Mouse (Mus musculus): ENCODE measurements around the gene Skap2. TPM values are rescaled to one million over a fixed set of nuclear protein-coding genes. Genes with fewer than 3 reads are reported as not detected.
A peak's percentile ranks its signal among the peaks of the same experiment; 100 is the strongest.

Skap2 gene
- polyA plus RNA-seq, 1 experiment, result 25.6 TPM

DNA sequence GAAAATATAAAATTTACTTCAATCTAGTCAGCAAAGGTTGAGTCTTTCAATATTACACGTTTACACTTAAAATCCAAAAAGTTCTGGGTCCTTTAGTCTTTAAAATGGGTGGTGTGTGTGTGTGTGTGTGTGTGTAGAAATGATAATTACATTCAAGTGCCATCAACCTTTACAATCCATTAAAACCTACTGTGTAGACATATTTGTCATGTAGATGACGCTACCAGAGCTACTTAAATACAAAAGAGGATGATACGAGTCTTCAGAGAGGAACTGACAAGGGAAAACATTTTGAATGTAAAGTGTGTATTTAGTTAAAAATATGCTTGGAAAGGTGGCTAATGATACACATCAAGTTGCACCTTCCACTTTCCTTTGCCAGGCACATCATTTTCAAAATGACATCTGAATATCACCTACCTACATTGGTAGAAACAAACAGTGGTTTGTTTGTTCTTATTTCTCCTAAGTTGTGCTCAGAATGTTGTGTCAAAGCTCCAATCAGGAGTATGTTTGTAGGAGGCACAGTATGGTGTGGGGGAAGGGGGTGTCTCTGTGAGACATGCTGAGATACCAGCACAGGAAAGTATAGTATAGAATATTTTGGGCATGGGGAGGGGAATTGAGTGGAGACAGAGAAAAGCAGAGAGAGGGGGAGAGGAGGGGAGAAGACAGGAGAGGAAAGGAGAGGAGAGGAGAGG is 1.0 kb upstream of the Skap2 start:
- Histone ChIP-seq H3K4me2 (ENCODE audit: low read depth) (peak overlapping the region; percentile 84), H3K4me3 (peak overlapping the region; percentile 80), H3ac (ENCODE audit: control insufficient read depth, insufficient read length) (no peak overlapping the region), H3K27me3 (ENCODE audit: control insufficient read depth, insufficient read depth, insufficient read length) (no peaks in the 10 kb centered on the region), H3K36me3 (ENCODE audit: control insufficient read depth, insufficient read depth) (no peaks in the 10 kb centered on the region), H3K79me2 (ENCODE audit: control insufficient read depth, insufficient read depth) (no peaks in the 10 kb centered on the region)
- TF ChIP-seq MYOD1 (IDR thresholded peaks at IDR 0.05; ENCODE audit: control insufficient read depth in 1 of 3, insufficient read length in 2 of 3, low read depth in 2 of 3) (no peak), POLR2A (IDR thresholded peaks at IDR 0.05; ENCODE audit: insufficient read length, low read depth) (no peak), MAX (IDR thresholded peaks at IDR 0.05; ENCODE audit: low read depth) (no peak), USF1 (IDR thresholded peaks at IDR 0.05; ENCODE audit: low read depth) (no peak), MYOG (IDR thresholded peaks at IDR 0.05; ENCODE audit: control insufficient read depth in 1 of 3, insufficient read depth in 1 of 3, insufficient read length in 2 of 3, low read depth in 2 of 3) (no peak), SRF (IDR thresholded peaks at IDR 0.05; ENCODE audit: control insufficient read depth, insufficient read length, low read depth) (no peak), REST (IDR thresholded peaks at IDR 0.05; ENCODE audit: insufficient read depth, insufficient read length) (no peak), TCF12 (IDR thresholded peaks at IDR 0.05; ENCODE audit: insufficient read depth, poor library complexity, severe bottlenecking) (no peak), E2F4 (IDR thresholded peaks at IDR 0.05; ENCODE audit: insufficient read depth) (no peak)

DNA sequence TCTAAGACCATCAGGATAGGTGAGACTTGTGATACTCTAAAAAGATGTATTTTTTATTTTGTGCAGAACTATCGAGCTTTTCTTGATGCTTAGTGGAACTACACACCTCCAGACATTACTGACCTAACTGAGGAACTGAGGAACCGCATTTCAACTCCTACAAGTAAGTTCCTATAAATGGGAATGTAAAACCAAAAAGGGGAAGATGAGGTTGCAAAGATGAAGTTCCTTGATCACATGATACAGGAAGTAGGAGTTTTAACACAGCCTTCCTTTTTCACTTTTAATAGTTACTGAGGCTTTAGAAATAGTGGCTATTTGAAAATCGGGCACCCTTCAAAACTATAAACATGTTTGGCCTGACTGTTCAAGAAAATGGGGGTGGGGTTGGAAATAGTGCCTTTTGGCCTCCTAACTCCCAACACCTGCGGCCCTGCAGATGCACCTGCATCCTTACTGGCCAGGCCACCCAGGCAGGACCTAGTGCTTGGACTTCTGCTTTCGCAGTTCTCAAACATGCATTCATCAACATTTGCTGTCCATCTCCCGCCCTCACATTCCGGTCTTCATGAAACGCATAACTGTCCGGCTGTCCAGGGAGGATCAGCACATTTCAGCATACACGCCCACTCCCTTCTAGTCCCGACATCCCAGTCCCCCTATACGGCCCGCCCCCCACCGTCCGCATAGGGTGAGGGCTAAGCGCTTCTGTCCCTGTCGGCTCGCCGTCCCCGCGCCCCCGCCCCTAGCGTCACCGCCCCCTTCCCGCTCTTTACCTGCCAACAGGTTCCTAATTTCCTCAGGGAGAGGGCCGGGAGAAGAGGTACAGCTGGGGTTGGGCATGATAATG is 565 bp downstream of the Skap2 start:
- no peak for TF ChIP-seq POLR2AphosphoS2 (IDR thresholded peaks at IDR 0.05; ENCODE audit: insufficient read length, low read depth)
- no peak for TF ChIP-seq MYOG (IDR thresholded peaks at IDR 0.05; ENCODE audit: control insufficient read depth in 1 of 3, insufficient read depth in 1 of 3, insufficient read length in 2 of 3, low read depth in 2 of 3)
- peak in 1 of 3 experiments; percentile 35 for TF ChIP-seq MYOD1 (IDR thresholded peaks at IDR 0.05; ENCODE audit: control insufficient read depth in 1 of 3, insufficient read length in 2 of 3, low read depth in 2 of 3)
- Histone ChIP-seq H3K4me2 (ENCODE audit: low read depth) (peak overlapping the region; percentile 84), H3K79me2 (ENCODE audit: control insufficient read depth, insufficient read depth) (no peaks in the 10 kb centered on the region), H3K36me3 (ENCODE audit: control insufficient read depth, insufficient read depth) (no peaks in the 10 kb centered on the region), H3K27me3 (ENCODE audit: control insufficient read depth, insufficient read depth, insufficient read length) (no peaks in the 10 kb centered on the region), H3ac (ENCODE audit: control insufficient read depth, insufficient read length) (peak overlapping the region; percentile 18), H3K4me3 (peak overlapping the region; percentile 80)

DNA sequence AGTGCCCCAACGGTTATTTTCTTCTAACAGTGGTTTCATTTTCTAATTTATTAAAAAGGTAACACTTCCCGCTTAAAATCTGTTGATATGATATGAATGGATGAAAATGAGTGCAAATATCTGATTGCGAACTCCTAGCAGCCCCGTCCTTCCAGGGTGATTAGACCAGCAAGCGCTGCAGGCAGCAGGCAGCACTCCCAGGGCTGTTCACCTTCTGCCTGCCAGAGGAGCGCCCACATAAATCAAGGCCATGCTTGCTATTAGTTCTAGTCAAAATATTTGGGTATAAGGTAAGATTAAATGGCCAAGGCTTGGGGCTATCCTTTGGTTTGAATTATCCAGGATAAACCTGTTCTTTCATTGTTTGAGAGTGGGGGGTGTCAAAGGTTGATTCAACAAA is 3.0 kb downstream of the Skap2 start:
- Histone ChIP-seq H3K36me3 (ENCODE audit: control insufficient read depth, insufficient read depth) (no peaks in the 10 kb centered on the region), H3K79me2 (ENCODE audit: control insufficient read depth, insufficient read depth) (peaks cover 6% of the 10 kb centered on the region), H3ac (ENCODE audit: control insufficient read depth, insufficient read length) (no peak overlapping the region), H3K4me3 (no peak overlapping the region), H3K27me3 (ENCODE audit: control insufficient read depth, insufficient read depth, insufficient read length) (no peaks in the 10 kb centered on the region), H3K4me2 (ENCODE audit: low read depth) (no peak overlapping the region)
- TF ChIP-seq MYOD1 (IDR thresholded peaks at IDR 0.05; ENCODE audit: control insufficient read depth in 1 of 3, insufficient read length in 2 of 3, low read depth in 2 of 3), result no peak
- TF ChIP-seq USF1 (IDR thresholded peaks at IDR 0.05; ENCODE audit: low read depth), result no peak
- TF ChIP-seq CEBPB (IDR thresholded peaks at IDR 0.05; ENCODE audit: insufficient read depth, poor library complexity, severe bottlenecking), result no peak
- TF ChIP-seq TCF12 (IDR thresholded peaks at IDR 0.05; ENCODE audit: insufficient read depth, poor library complexity, severe bottlenecking), result no peak
- no peak for TF ChIP-seq E2F4 (IDR thresholded peaks at IDR 0.05; ENCODE audit: insufficient read depth)
- TF ChIP-seq SRF (IDR thresholded peaks at IDR 0.05; ENCODE audit: control insufficient read depth, insufficient read length, low read depth), result no peak
- TF ChIP-seq TCF3 (IDR thresholded peaks at IDR 0.05; ENCODE audit: insufficient read length, low read depth), result no peak
- TF ChIP-seq POLR2AphosphoS2 (IDR thresholded peaks at IDR 0.05; ENCODE audit: insufficient read length, low read depth), result no peak
- TF ChIP-seq POLR2A (IDR thresholded peaks at IDR 0.05; ENCODE audit: insufficient read length, low read depth), result no peak
- TF ChIP-seq REST (IDR thresholded peaks at IDR 0.05; ENCODE audit: insufficient read depth, insufficient read length), result no peak
- TF ChIP-seq MAX (IDR thresholded peaks at IDR 0.05; ENCODE audit: low read depth), result no peak
- no peak for TF ChIP-seq MYOG (IDR thresholded peaks at IDR 0.05; ENCODE audit: control insufficient read depth in 1 of 3, insufficient read depth in 1 of 3, insufficient read length in 2 of 3, low read depth in 2 of 3)

DNA sequence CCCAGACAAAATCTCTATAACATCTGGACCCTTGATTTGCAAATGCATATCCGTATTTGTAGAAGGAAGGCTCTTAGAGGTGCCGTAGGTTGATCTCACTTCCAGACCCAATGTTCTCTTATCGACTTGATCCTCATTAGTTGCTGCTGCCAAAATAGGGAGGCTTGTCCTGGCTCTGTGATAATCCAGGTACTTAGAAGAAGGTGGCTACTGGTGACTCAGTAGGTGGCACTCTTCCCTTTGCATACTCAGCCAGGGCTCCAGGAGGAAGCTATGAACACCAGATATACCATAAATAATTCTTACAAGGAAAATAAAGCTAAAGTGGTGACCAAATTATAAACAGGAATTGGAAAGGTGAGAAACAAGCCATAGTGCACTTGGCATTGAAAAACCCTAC is 3.6 kb downstream of the Skap2 start:
- TF ChIP-seq TCF12 (IDR thresholded peaks at IDR 0.05; ENCODE audit: insufficient read depth, poor library complexity, severe bottlenecking) (no peak), POLR2A (IDR thresholded peaks at IDR 0.05; ENCODE audit: insufficient read length, low read depth) (no peak), TCF3 (IDR thresholded peaks at IDR 0.05; ENCODE audit: insufficient read length, low read depth) (no peak)
- no peak overlapping the region for H3ac ChIP-seq (ENCODE audit: control insufficient read depth, insufficient read length)
- H3K27me3 ChIP-seq (ENCODE audit: control insufficient read depth, insufficient read depth, insufficient read length), result no peaks in the 10 kb centered on the region
- no peak overlapping the region for H3K4me2 ChIP-seq (ENCODE audit: low read depth)
- no peaks in the 10 kb centered on the region for H3K36me3 ChIP-seq (ENCODE audit: control insufficient read depth, insufficient read depth)
- no peak overlapping the region for H3K4me3 ChIP-seq
- peaks cover 10% of the 10 kb centered on the region for H3K79me2 ChIP-seq (ENCODE audit: control insufficient read depth, insufficient read depth)

DNA sequence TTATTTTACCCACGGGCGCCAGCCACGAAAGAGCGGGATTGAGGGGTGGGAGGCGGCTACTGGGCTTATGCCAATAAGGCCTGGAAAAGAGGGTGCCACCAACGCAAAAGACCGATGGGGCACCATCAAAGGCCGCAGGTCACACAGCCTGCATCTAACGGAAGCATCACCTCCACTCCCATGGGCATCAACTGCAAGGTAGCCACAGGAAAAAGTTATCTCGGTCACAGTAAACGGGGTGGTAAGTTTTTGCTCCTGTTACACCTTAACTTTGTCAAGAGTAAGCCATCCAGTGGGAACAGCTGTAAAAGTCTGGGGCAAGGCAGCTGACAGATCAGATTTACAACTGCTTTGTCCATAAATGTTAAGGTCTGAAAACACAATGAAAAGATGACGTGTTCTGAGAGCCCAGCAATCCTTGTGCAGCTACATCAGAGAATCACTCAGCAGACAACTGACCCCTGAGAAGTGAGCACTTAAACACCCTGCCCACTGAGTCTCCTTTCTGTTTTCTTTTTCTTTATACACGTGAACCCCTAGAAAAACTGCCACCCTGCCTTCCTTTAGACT is 5.6 kb downstream of the Skap2 start:
- peak overlapping the region; percentile 66 for H3K4me2 ChIP-seq (ENCODE audit: low read depth)
- no peaks in the 10 kb centered on the region for H3K36me3 ChIP-seq (ENCODE audit: control insufficient read depth, insufficient read depth)
- H3K79me2 ChIP-seq (ENCODE audit: control insufficient read depth, insufficient read depth), result peaks cover 10% of the 10 kb centered on the region
- peak overlapping the region; percentile 13 for H3K4me3 ChIP-seq
- H3ac ChIP-seq (ENCODE audit: control insufficient read depth, insufficient read length), result no peak overlapping the region
- no peaks in the 10 kb centered on the region for H3K27me3 ChIP-seq (ENCODE audit: control insufficient read depth, insufficient read depth, insufficient read length)
- TF ChIP-seq MYOD1 (IDR thresholded peaks at IDR 0.05; ENCODE audit: control insufficient read depth in 1 of 3, insufficient read length in 2 of 3, low read depth in 2 of 3) (peak in 1 of 3 experiments; percentile 32), MYOG (IDR thresholded peaks at IDR 0.05; ENCODE audit: control insufficient read depth in 1 of 3, insufficient read depth in 1 of 3, insufficient read length in 2 of 3, low read depth in 2 of 3) (peak in 1 of 3 experiments; percentile 14), E2F4 (IDR thresholded peaks at IDR 0.05; ENCODE audit: insufficient read depth) (no peak)

All from myocyte (in vitro differentiated cells).